Mouse (Mus musculus): ENCODE measurements around the gene Dars2. TPM values are rescaled to one million over a fixed set of nuclear protein-coding genes. Genes with fewer than 3 reads are reported as not detected.

Gene Dars2
- polyA plus RNA-seq, 1 experiment from 2014 or later, result 49.3 TPM

- no peaks in the 10 kb centered on the region for H3K27me3 ChIP-seq
- H3K4me3 ChIP-seq (replicated peaks), result no peak overlapping the region
- no peak for ATAC-seq (ENCODE audit: low FRiP score)
- peaks cover 31% of the 10 kb centered on the region for H3K4me1 ChIP-seq
- H3K9ac ChIP-seq, result no peak overlapping the region
- no peaks in the 10 kb centered on the region for H3K9me3 ChIP-seq
- no peak overlapping the region for H3K4me2 ChIP-seq
- peak overlapping the region; percentile 75; the same call in 1 of the 2 replicates for H3K27ac ChIP-seq
- H3K36me3 ChIP-seq (replicated peaks), result peaks cover 78% of the 10 kb centered on the region
Observed at GRCm38 (mm10) chr1:161040855-161041254, 29.6 kb downstream of the Dars2 start.

GRCm38 (mm10) chr1:161040426-161040770, 30.1 kb downstream of the Dars2 start:
- ATAC-seq (ENCODE audit: low FRiP score), result no peak
- 74% methylated on average over 1 of the region's 1 CpGs for WGBS
- H3K4me3 ChIP-seq (replicated peaks), result no peak overlapping the region
- peak overlapping the region; percentile 75 for H3K27ac ChIP-seq
- no peaks in the 10 kb centered on the region for H3K27me3 ChIP-seq
- no peaks in the 10 kb centered on the region for H3K9me3 ChIP-seq
- no peak overlapping the region for H3K4me2 ChIP-seq
- H3K36me3 ChIP-seq (replicated peaks), result peaks cover 74% of the 10 kb centered on the region
- H3K4me1 ChIP-seq, result peaks cover 31% of the 10 kb centered on the region
- no peak overlapping the region for H3K9ac ChIP-seq

DNA sequence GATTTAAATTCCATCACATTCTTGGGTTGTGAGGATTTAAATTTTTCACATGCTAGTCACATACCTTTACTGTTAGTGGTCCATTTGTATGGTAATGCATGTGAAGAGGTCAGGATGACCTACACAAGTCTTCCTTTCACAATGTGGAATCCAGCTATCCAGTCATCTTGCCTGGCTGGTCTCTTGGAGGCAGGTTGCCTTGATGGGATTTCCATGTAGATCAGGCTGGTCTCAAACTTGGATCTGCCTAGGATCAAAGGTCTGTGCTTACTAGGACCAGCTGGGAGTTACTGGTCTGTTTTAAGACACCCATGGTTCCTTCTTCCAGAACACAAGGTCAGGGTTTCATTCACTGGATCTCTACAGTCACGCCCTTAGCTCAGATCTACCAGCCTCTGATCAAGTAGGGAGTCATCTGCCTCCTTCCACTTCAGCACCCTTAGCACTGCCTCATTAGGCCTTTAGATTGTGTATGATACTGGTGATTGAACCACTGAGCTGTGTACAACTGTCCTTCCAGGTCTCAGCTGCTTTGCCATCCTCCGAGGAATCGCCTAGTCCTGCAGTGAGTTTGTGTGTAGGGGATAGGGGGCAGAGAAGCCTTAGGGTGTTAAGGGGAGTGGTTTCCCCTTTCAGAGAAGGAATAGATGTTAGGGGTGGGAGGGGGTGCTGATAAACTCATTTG, 30.6 kb downstream of the Dars2 start:
- Histone ChIP-seq H3K9me3 (no peaks in the 10 kb centered on the region), H3K4me1 (peaks cover 31% of the 10 kb centered on the region), H3K4me2 (no peak overlapping the region), H3K9ac (no peak overlapping the region), H3K27me3 (no peaks in the 10 kb centered on the region), H3K27ac (peak overlapping the region; percentile 75), H3K36me3 (replicated peaks) (peaks cover 68% of the 10 kb centered on the region), H3K4me3 (replicated peaks) (no peak overlapping the region)
- 9% methylated on average over 3 of the region's 3 CpGs for WGBS
- ATAC-seq (ENCODE audit: low FRiP score), result peak; percentile 18; the same call in 1 of the 2 replicates

DNA sequence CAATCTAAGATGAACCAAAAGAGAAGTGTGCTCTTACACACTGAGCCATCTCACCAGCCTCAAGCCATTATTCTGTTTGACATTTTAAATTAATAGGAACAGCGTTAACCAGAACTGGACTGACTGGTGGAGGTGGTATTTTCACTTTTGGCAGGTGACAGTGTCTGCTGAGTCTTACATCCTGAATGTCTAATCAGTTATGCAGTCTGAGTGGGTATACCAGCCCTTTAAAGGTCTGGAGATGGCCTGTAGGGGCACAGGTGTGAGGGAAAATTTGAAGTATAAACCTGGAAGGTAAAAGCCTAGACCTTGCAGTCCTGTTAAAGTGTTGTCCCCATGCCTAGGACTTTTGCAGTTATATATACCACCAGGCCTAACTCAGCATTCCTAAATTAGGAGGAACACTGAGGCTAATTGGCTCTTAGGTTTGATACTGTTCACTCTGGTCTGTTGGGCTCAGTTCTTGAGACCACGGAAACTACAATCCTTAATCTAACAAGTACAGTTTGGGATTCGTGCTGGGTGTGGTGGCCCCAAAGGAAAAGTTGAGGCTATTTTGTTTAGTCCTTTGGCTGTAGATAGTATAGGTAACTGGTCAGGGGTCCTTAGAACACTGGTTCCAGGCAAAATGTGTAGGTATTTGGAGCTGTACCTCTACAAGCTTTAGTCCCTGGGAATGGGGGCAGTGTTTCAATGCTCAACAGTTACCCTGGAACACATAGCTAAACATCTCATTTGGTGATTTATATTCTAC, 31.3 kb downstream of the Dars2 start:
- H3K27ac ChIP-seq, result peak overlapping the region; percentile 75
- no peaks in the 10 kb centered on the region for H3K9me3 ChIP-seq
- H3K4me3 ChIP-seq (replicated peaks), result no peak overlapping the region
- WGBS, result 8% methylated on average over 3 of the region's 3 CpGs
- no peak for ATAC-seq (ENCODE audit: low FRiP score)
- H3K4me1 ChIP-seq, result peaks cover 31% of the 10 kb centered on the region
- H3K9ac ChIP-seq, result no peak overlapping the region
- no peak overlapping the region for H3K4me2 ChIP-seq
- H3K36me3 ChIP-seq (replicated peaks), result peaks cover 62% of the 10 kb centered on the region
- no peaks in the 10 kb centered on the region for H3K27me3 ChIP-seq

GRCm38 (mm10) chr1:161038004-161038403, 32.5 kb downstream of the Dars2 start:
- 40% methylated on average over 3 of the region's 3 CpGs for WGBS
- H3K9ac ChIP-seq, result peak overlapping the region; percentile 59; the same call in 1 of the 2 replicates

GRCm38 (mm10) chr1:161037599-161037998, 32.9 kb downstream of the Dars2 start:
- H3K9me3 ChIP-seq, result no peaks in the 10 kb centered on the region
- peak overlapping the region; percentile 66 for H3K4me2 ChIP-seq
- peaks cover 40% of the 10 kb centered on the region for H3K4me1 ChIP-seq
- H3K27ac ChIP-seq, result no peak overlapping the region
- no peak for ATAC-seq (ENCODE audit: low FRiP score)
- peak overlapping the region; percentile 27 for H3K4me3 ChIP-seq (replicated peaks)
- 28% methylated on average over 3 of the region's 3 CpGs for WGBS
- peaks cover 53% of the 10 kb centered on the region for H3K36me3 ChIP-seq (replicated peaks)
- H3K27me3 ChIP-seq, result no peaks in the 10 kb centered on the region
- H3K9ac ChIP-seq, result peak overlapping the region; percentile 59

More at GRCm38 (mm10) chr1:161038004-161038403, 32.5 kb downstream of the Dars2 start:
- no peaks in the 10 kb centered on the region for H3K9me3 ChIP-seq
- H3K36me3 ChIP-seq (replicated peaks), result peaks cover 53% of the 10 kb centered on the region
- no peaks in the 10 kb centered on the region for H3K27me3 ChIP-seq
- no peak for ATAC-seq (ENCODE audit: low FRiP score)
- peaks cover 40% of the 10 kb centered on the region for H3K4me1 ChIP-seq
- H3K4me3 ChIP-seq (replicated peaks), result peak overlapping the region; percentile 27
- H3K27ac ChIP-seq, result no peak overlapping the region
- peak overlapping the region; percentile 66 for H3K4me2 ChIP-seq

DNA sequence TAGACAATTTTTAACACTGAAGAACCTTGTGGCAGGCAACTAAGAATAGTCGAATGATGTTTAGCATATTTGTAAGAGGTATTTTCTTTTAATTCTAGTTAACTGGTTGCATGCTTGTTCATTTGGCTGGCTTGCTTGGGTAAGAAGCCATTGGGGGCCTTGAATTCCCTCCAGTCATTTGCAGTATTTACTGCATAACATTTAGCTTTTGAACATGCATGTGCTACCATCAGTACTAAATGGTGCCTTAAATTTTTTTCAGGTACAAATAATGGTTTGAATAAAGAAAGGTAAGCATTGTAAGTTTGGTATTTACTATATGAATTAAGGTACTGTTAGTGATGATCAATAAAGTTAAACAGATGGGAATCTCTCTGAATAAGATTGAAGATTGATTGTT, 33.4 kb downstream of the Dars2 start:
- H3K4me1 ChIP-seq, result peaks cover 40% of the 10 kb centered on the region
- ATAC-seq (ENCODE audit: low FRiP score), result no peak
- H3K9me3 ChIP-seq, result no peaks in the 10 kb centered on the region
- WGBS, result 0% methylated on average over 1 of the region's 1 CpGs
- H3K4me2 ChIP-seq, result peak overlapping the region; percentile 66
- H3K27ac ChIP-seq, result peak overlapping the region; percentile 88
- H3K36me3 ChIP-seq (replicated peaks), result peaks cover 54% of the 10 kb centered on the region
- no peaks in the 10 kb centered on the region for H3K27me3 ChIP-seq
- H3K9ac ChIP-seq, result peak overlapping the region; percentile 90
- peak overlapping the region; percentile 74 for H3K4me3 ChIP-seq (replicated peaks)

- no peak for ATAC-seq (ENCODE audit: low FRiP score)
- Histone ChIP-seq H3K4me3 (replicated peaks) (peak overlapping the region; percentile 74), H3K9ac (peak overlapping the region; percentile 90), H3K4me2 (peak overlapping the region; percentile 66), H3K27me3 (no peaks in the 10 kb centered on the region), H3K9me3 (no peaks in the 10 kb centered on the region), H3K4me1 (peaks cover 40% of the 10 kb centered on the region), H3K27ac (peak overlapping the region; percentile 88), H3K36me3 (replicated peaks) (peaks cover 53% of the 10 kb centered on the region)
- WGBS, result 0% methylated on average over 5 of the region's 5 CpGs
Observed at GRCm38 (mm10) chr1:161036411-161036841, 34.0 kb downstream of the Dars2 start.

DNA sequence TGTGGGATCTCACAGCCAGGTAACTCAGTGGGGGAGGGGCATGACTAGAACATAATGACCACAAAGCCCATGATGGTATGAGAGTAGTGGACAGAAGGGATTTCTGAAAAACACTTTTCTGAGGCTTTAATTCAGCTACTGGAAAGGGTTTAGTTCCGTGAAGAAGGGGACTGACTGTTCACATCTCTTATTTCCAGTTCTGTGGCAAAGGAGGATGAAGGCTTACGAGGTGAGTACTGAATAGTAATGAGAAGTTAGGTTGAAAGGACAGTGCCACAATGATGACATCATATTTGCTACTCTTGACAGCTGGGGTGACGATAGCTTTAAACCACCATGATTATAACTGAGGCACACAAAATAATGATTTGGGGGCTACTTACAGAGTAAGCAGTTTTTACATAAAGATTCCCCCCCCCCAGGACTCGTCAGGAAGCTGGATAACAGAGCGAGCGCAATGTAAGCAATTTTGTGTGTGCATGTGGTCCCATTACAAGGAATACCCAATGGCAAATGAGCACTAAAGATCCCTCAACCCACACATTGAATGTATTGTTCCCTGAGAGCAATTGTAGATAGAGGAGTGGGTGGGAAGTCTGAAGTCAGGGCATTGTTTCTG, 34.6 kb downstream of the Dars2 start:
- peak overlapping the region; percentile 88 for H3K27ac ChIP-seq
- peak overlapping the region; percentile 90 for H3K9ac ChIP-seq
- ATAC-seq (ENCODE audit: low FRiP score), result no peak
- no peaks in the 10 kb centered on the region for H3K27me3 ChIP-seq
- WGBS, result under 1% methylated on average over 6 of the region's 6 CpGs
- H3K9me3 ChIP-seq, result no peaks in the 10 kb centered on the region
- peak overlapping the region; percentile 66 for H3K4me2 ChIP-seq
- peaks cover 56% of the 10 kb centered on the region for H3K36me3 ChIP-seq (replicated peaks)
- peak overlapping the region; percentile 74 for H3K4me3 ChIP-seq (replicated peaks)
- peaks cover 40% of the 10 kb centered on the region for H3K4me1 ChIP-seq

GRCm38 (mm10) chr1:161035281-161035785, 35.1 kb downstream of the Dars2 start:
- Histone ChIP-seq H3K4me2 (peak overlapping the region; percentile 66), H3K27ac (peak overlapping the region; percentile 88), H3K9me3 (no peaks in the 10 kb centered on the region), H3K9ac (peak overlapping the region; percentile 90), H3K36me3 (replicated peaks) (peaks cover 54% of the 10 kb centered on the region), H3K4me1 (peaks cover 40% of the 10 kb centered on the region), H3K27me3 (no peaks in the 10 kb centered on the region), H3K4me3 (replicated peaks) (peak overlapping the region; percentile 74)
- WGBS, result under 1% methylated on average over 14 of the region's 14 CpGs
- peak; percentile 42 for ATAC-seq (ENCODE audit: low FRiP score)

DNA sequence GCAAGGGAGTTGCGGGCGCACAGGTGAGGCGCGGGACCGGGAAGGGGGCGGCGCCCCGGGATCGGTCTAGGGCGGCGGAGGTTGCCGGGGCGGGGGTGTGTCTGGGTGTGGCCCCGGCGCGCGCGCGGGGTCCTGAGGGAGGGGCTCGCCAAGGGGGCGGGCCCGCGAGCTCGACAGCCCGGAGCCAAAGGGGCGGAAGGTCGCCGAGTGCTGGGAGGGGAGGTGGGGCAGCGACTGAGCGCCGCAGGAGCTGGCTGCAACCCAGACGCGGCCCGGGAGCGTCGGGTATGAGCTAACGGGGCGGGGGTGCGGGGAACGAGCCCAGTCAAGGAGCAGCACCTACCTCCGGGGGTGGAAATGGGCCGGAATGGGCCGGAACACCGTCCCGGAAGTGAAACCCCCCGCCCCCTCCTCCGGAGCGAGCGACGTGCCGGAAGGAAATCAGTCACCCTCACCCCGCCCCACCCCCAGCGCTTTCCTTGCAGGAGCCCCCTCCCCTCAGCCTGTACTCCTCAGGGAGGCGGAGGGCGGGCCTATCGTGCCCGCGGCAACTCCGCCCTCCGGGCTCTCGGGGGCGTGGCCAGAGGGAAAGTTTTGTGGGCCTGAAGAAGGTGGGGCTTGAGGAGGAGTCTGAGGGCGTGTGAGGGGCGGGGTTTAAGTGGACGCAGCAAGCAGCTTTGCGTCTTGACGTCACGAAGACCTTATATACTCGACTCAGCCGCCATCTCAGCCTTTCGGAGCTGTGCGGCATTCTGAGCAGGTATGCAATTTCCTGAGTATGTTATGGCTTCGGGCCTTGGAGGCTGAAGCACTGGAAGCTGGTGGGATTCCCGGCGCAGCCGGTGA, 35.8 kb downstream of the Dars2 start, which contains the start of gene Zbtb37:
Gene Zbtb37 (minus strand): TSS at position 415 of the 846 bp plus-strand sequence.
- H3K9me3 ChIP-seq, result no peaks in the 10 kb centered on the region
- ATAC-seq (ENCODE audit: low FRiP score), result peak; percentile 95
- H3K9ac ChIP-seq, result peak within 1 kb of the TSS; percentile 90
- peaks cover 35% of the 10 kb centered on the region for H3K4me1 ChIP-seq
- peak within 1 kb of the TSS; percentile 72 for H3K4me2 ChIP-seq
- peak within 1 kb of the TSS; percentile 74 for H3K4me3 ChIP-seq (replicated peaks)
- peak within 1 kb of the TSS; percentile 88 for H3K27ac ChIP-seq
- H3K36me3 ChIP-seq (replicated peaks), result peaks cover 50% of the 10 kb centered on the region
- no peaks in the 10 kb centered on the region for H3K27me3 ChIP-seq
- WGBS, result under 1% methylated on average over 68 of the region's 76 CpGs
